Mouse (Mus musculus) myocyte (in vitro differentiated cells): ENCODE data around the gene Olfr319.

ENCODE experiments used
- CEBPB ChIP-seq: IDR thresholded peaks from 2 replicates; pipeline ENCODE4 v1.6.1; 2011; ENCODE audit warnings: mild to moderate bottlenecking, moderate library complexity; ENCODE audit not compliant: poor library complexity, insufficient read depth, severe bottlenecking
- E2F4 ChIP-seq: IDR thresholded peaks from one replicate; pipeline ENCODE4 v1.6.1; 2011; ENCODE audit warnings: mild to moderate bottlenecking, control low read depth, moderate library complexity; ENCODE audit not compliant: insufficient read depth
- MAX ChIP-seq: IDR thresholded peaks from one replicate; pipeline ENCODE4 v1.6.1; 2011; ENCODE audit warnings: low read depth, mild to moderate bottlenecking, control low read depth
- MYOD1 ChIP-seq, 3 experiments: IDR thresholded peaks; one replicate each; pipeline ENCODE4 v1.6.1; 2011; ENCODE audit warnings: control low read depth in 2 of 3, low read depth in 2 of 3, mild to moderate bottlenecking in 2 of 3, moderate library complexity in 1 of 3; ENCODE audit not compliant: insufficient read length in 2 of 3, control insufficient read depth in 1 of 3
- MYOG ChIP-seq, 3 experiments: IDR thresholded peaks; one replicate each; pipeline ENCODE4 v1.6.1; 2011; ENCODE audit warnings: control low read depth in 2 of 3, low read depth in 2 of 3, mild to moderate bottlenecking in 2 of 3; ENCODE audit not compliant: insufficient read length in 2 of 3, control insufficient read depth in 1 of 3, insufficient read depth in 1 of 3
- POLR2A ChIP-seq: IDR thresholded peaks from one replicate; pipeline ENCODE4 v1.6.1; 2011; ENCODE audit warnings: low read depth, mild to moderate bottlenecking, control low read depth, moderate library complexity; ENCODE audit not compliant: insufficient read length
- POLR2AphosphoS2 ChIP-seq: IDR thresholded peaks from one replicate; pipeline ENCODE4 v1.6.1; 2011; ENCODE audit warnings: low read depth, control low read depth; ENCODE audit not compliant: insufficient read length
- REST ChIP-seq: IDR thresholded peaks from one replicate; pipeline ENCODE4 v1.6.1; 2011; ENCODE audit warnings: mild to moderate bottlenecking, control low read depth, moderate library complexity; ENCODE audit not compliant: insufficient read depth, insufficient read length
- TCF12 ChIP-seq: IDR thresholded peaks from one replicate; pipeline ENCODE4 v1.6.1; 2011; ENCODE audit warnings: mild to moderate bottlenecking, control low read depth; ENCODE audit not compliant: poor library complexity, insufficient read depth, severe bottlenecking
- TCF3 ChIP-seq: IDR thresholded peaks from one replicate; pipeline ENCODE4 v1.6.1; 2011; ENCODE audit warnings: low read depth, control low read depth; ENCODE audit not compliant: insufficient read length
- USF1 ChIP-seq: IDR thresholded peaks from one replicate; pipeline ENCODE4 v1.6.1; 2011; ENCODE audit warnings: low read depth, mild to moderate bottlenecking, control low read depth, moderate library complexity

DNA sequence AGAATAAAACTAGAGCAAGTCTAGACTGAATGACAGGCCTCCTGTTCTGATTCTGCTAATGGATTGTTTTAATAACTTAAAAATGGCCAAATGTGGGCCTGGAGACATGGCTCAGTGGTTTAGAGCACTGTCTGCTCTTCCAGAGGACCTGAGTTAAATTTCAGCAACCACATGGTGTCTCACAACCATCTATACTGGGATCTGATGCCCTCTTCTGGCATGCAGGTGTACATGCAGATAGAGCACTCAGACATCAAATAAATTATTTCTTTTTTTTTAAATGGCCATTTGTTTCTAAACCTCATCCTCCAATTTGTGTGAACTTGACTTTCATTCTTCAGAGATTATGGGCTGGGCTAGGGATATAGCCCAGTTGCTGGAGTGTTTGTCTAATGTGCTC lies 29.7 kb upstream of the Olfr319 start:
- no peak for TF ChIP-seq REST
- TF ChIP-seq POLR2A, result no peak
- no peak for TF ChIP-seq MYOD1 (IDR thresholded peaks at IDR 0.05; ENCODE audit: control insufficient read depth in 1 of 3, insufficient read length in 2 of 3, low read depth in 2 of 3)
- no peak for TF ChIP-seq MYOG (IDR thresholded peaks at IDR 0.05; ENCODE audit: control insufficient read depth in 1 of 3, insufficient read depth in 1 of 3, insufficient read length in 2 of 3, low read depth in 2 of 3)
- TF ChIP-seq E2F4, result no peak
- no peak for TF ChIP-seq USF1
- TF ChIP-seq TCF12, result no peak
- TF ChIP-seq MAX, result no peak
- TF ChIP-seq TCF3, result no peak
- no peak for TF ChIP-seq CEBPB
- no peak for TF ChIP-seq POLR2AphosphoS2
